Mouse (Mus musculus) spleen, postnatal 36 days (tissue): ENCODE results near the gene Ankrd22.

ENCODE experiments used
- DNase-seq, 2 experiments: peaks; one replicate each; pipeline ENCODE4 v3.0.0; 2022; ENCODE audit warnings: low spot score in 2 of 2, mixed read lengths in 1 of 2

Gene Ankrd22

GRCm38 (mm10) chr19:34181234-34181633 lies 15.4 kb upstream of the Ankrd22 start:
- no peak for DNase-seq

GRCm38 (mm10) chr19:34180316-34180715 lies 14.5 kb upstream of the Ankrd22 start:
- no peak for DNase-seq

- no peak for DNase-seq
These were observed 13.3 kb upstream of the Ankrd22 start for GRCm38 (mm10) chr19:34179136-34179535.

GRCm38 (mm10) chr19:34174004-34174403 lies 8.2 kb upstream of the Ankrd22 start:
- no peak for DNase-seq

- DNase-seq, result no peak
These were observed 5.3 kb upstream of the Ankrd22 start for GRCm38 (mm10) chr19:34171167-34171566.

GRCm38 (mm10) chr19:34169121-34169520 lies 3.3 kb upstream of the Ankrd22 start:
- no peak for DNase-seq

- peak; percentile 59 to 68 for DNase-seq
These were observed 2.2 kb upstream of the Ankrd22 start for GRCm38 (mm10) chr19:34167896-34168661.

GRCm38 (mm10) chr19:34166386-34166785 lies 533 bp upstream of the Ankrd22 start:
- no peak for DNase-seq

GRCm38 (mm10) chr19:34162693-34163092 lies 3.2 kb downstream of the Ankrd22 start:
- DNase-seq, result no peak

- DNase-seq, result no peak
These were observed 12.3 kb downstream of the Ankrd22 start for GRCm38 (mm10) chr19:34153263-34154144.

GRCm38 (mm10) chr19:34151909-34152308 lies 13.9 kb downstream of the Ankrd22 start:
- peak; percentile 24 to 50 for DNase-seq

- DNase-seq, result no peak
These were observed 17.4 kb downstream of the Ankrd22 start for GRCm38 (mm10) chr19:34148421-34148820.

GRCm38 (mm10) chr19:34139431-34140046 lies 26.3 kb downstream of the Ankrd22 start:
- DNase-seq, result no peak

GRCm38 (mm10) chr19:34138720-34139430 lies 27.0 kb downstream of the Ankrd22 start:
- no peak for DNase-seq

- no peak for DNase-seq
These were observed 45.6 kb downstream of the Ankrd22 start for GRCm38 (mm10) chr19:34120107-34120731.

GRCm38 (mm10) chr19:34119653-34120052 lies 46.2 kb downstream of the Ankrd22 start:
- DNase-seq, result no peak

- DNase-seq, result no peak
These were observed 46.8 kb downstream of the Ankrd22 start for GRCm38 (mm10) chr19:34119102-34119501.

- DNase-seq, result no peak
These were observed 61.0 kb downstream of the Ankrd22 start for GRCm38 (mm10) chr19:34104841-34105240.

GRCm38 (mm10) chr19:34101888-34102287 lies 64.0 kb downstream of the Ankrd22 start:
- no peak for DNase-seq

GRCm38 (mm10) chr19:34100633-34101032 lies 65.2 kb downstream of the Ankrd22 start, which contains the start of gene Lipm:
TSS of gene Lipm (plus strand) at chr19:34100933.
- DNase-seq, result no peak

GRCm38 (mm10) chr19:34096228-34096627 lies 69.6 kb downstream of the Ankrd22 start:
- no peak for DNase-seq
